Mouse (Mus musculus) heart, embryonic 12.5 days (tissue): Measurements from ENCODE around the gene Fxyd2. TPM values are rescaled to one million over a fixed set of nuclear protein-coding genes. Genes with fewer than 3 reads are reported as not detected.

Experiments
- ATAC-seq: fragments of 200-750 bp; cut with Nextera tagmentation; 2 replicates; pipeline ENCODE4 v1.8.0; 2017; ENCODE audit warnings: moderate TSS enrichment, moderate library complexity; ENCODE audit not compliant: insufficient number of reproducible peaks, low FRiP score
- H3K27ac ChIP-seq: fragments of 300-500 bp; sonication (generic); 2 replicates; pipeline ENCODE4 v1.5.1; 2016; ENCODE audit warnings: mild to moderate bottlenecking, moderate library complexity; ENCODE audit not compliant: poor library complexity, severe bottlenecking
- H3K27me3 ChIP-seq: fragments of 300-500 bp; sonication (generic); replicated peaks from 2 replicates; pipeline ENCODE4 v1.6.1; 2016; ENCODE audit warnings: mild to moderate bottlenecking, moderate library complexity
- H3K36me3 ChIP-seq: fragments of 300-500 bp; sonication (generic); 2 replicates; pipeline ENCODE4 v1.6.1; 2016; ENCODE audit warnings: mild to moderate bottlenecking, moderate library complexity
- H3K4me1 ChIP-seq: fragments of 300-500 bp; sonication (generic); replicated peaks from 2 replicates; pipeline ENCODE4 v1.6.1; 2016; ENCODE audit warnings: mild to moderate bottlenecking
- H3K4me2 ChIP-seq: fragments of 300-500 bp; sonication (generic); 2 replicates; pipeline ENCODE4 v1.6.1; 2016; ENCODE audit warnings: mild to moderate bottlenecking, moderate library complexity
- H3K4me3 ChIP-seq: fragments of 300-500 bp; sonication (generic); 2 replicates; pipeline ENCODE4 v1.5.1; 2016; ENCODE audit warnings: mild to moderate bottlenecking
- H3K9ac ChIP-seq: fragments of 300-500 bp; sonication (generic); 2 replicates; pipeline ENCODE4 v1.6.1; 2016; ENCODE audit warnings: mild to moderate bottlenecking, moderate library complexity
- H3K9me3 ChIP-seq: fragments of 300-500 bp; sonication (generic); replicated peaks from 2 replicates; pipeline ENCODE4 v1.6.1; 2016; ENCODE audit warnings: mild to moderate bottlenecking, moderate library complexity
- WGBS: fragments of 180-500 bp; shearing (Covaris S2); methylation state at CpG from one replicate; pipeline ENCODE4 v1.1.7; 2016; 5-methylcytosine and 5-hydroxymethylcytosine counted together
- polyA plus RNA-seq: library from polyadenylated mRNA; unstranded; fragments of >200 nt; fragmentation: Nextera tagmentation; extraction: Ambion mirVana; gene quantifications from 2 replicates; pipeline ENCODE4 v1.2.1, GENCODE M21; 2016

Fxyd2 gene
- polyA plus RNA-seq, result 1.4 and 2.2 TPM in 2 replicates

GRCm38 (mm10) chr9:45399434-45399833 is at the start of gene Fxyd2:
Gene Fxyd2 (plus strand): TSS chr9:45399669.
- 68% methylated on average over 4 of the region's 4 CpGs for WGBS

DNA sequence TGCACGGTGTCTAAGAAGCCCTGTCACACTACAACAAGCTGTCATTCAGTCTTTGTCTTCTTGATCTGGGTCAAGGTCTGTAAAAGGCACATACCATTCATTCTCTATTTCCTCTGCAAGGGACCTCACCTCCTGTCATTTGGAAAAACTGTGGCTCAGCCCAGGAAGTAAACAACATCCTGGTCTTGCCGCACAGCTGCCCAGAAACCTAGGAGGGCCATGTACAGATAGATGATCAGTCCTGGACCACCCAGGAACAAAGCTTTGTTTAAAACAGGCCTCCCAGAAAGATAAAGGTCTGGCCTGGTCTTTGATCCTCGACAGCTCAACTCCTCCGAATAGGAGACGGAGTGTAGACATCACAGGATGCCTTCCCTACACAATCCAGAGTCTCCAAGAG is 49.6 kb upstream of the Fxyd2 start:
- 32% methylated on average over 5 of the region's 5 CpGs for WGBS

More at GRCm38 (mm10) chr9:45399434-45399833, at the start of gene Fxyd2:
- H3K4me2 ChIP-seq, result no peak within 1 kb of the TSS
- H3K36me3 ChIP-seq, result no peaks in the 10 kb centered on the region
- ATAC-seq, result no peak
- no peaks in the 10 kb centered on the region for H3K9me3 ChIP-seq
- no peak within 1 kb of the TSS for H3K4me3 ChIP-seq
- no peak within 1 kb of the TSS for H3K9ac ChIP-seq
- no peaks in the 10 kb centered on the region for H3K4me1 ChIP-seq
- H3K27me3 ChIP-seq, result peaks cover 48% of the 10 kb centered on the region
- no peak within 1 kb of the TSS for H3K27ac ChIP-seq

GRCm38 (mm10) chr9:45355192-45355591 is 44.3 kb upstream of the Fxyd2 start:
- H3K27me3 ChIP-seq, result no peaks in the 10 kb centered on the region
- no peaks in the 10 kb centered on the region for H3K4me1 ChIP-seq
- no peak overlapping the region for H3K4me2 ChIP-seq
- H3K27ac ChIP-seq, result no peak overlapping the region
- H3K36me3 ChIP-seq, result no peaks in the 10 kb centered on the region
- no peak for ATAC-seq
- 75% methylated on average over 2 of the region's 2 CpGs for WGBS
- no peak overlapping the region for H3K4me3 ChIP-seq
- H3K9ac ChIP-seq, result no peak overlapping the region
- H3K9me3 ChIP-seq, result no peaks in the 10 kb centered on the region

More for the DNA sequence above, 49.6 kb upstream of the Fxyd2 start:
- Histone ChIP-seq H3K4me1 (no peaks in the 10 kb centered on the region), H3K9ac (no peak overlapping the region), H3K9me3 (no peaks in the 10 kb centered on the region), H3K27me3 (no peaks in the 10 kb centered on the region), H3K4me3 (no peak overlapping the region), H3K4me2 (no peak overlapping the region), H3K36me3 (no peaks in the 10 kb centered on the region), H3K27ac (no peak overlapping the region)
- ATAC-seq, result no peak

- Histone ChIP-seq H3K27me3 (no peaks in the 10 kb centered on the region), H3K4me2 (no peak overlapping the region), H3K4me1 (peaks cover 6% of the 10 kb centered on the region), H3K4me3 (no peak overlapping the region), H3K36me3 (no peaks in the 10 kb centered on the region), H3K9ac (no peak overlapping the region), H3K27ac (no peak overlapping the region), H3K9me3 (no peaks in the 10 kb centered on the region)
- no peak for ATAC-seq
- 59% methylated on average over 7 of the region's 7 CpGs for WGBS
These were observed 41.1 kb upstream of the Fxyd2 start for GRCm38 (mm10) chr9:45358356-45358755.

DNA sequence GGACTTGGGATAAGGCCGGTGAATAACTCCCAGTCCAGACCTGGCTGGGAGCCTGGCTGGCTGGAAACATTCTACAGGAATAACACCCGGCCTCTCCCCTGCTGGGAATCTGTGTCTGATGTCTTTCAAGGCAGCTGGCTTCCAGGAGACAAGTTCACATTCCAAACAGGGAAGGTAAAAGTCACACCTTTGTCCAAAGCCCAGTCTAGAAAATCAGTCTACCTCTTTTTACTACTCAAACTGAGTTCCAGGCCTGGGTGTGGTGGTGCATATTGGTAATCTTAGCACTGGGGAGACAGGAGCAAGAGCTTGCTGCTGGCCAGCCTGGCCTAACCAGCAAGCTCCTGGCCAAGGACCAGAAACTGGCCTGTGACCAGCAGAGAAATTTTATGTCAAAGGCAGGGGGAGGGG is 37.4 kb upstream of the Fxyd2 start:
- Histone ChIP-seq H3K9me3 (no peaks in the 10 kb centered on the region), H3K4me2 (no peak overlapping the region), H3K27ac (0 out of 2 replicates have a peak overlapping the region, but pooled peaks have one; percentile 30), H3K36me3 (no peaks in the 10 kb centered on the region), H3K9ac (no peak overlapping the region), H3K27me3 (no peaks in the 10 kb centered on the region), H3K4me1 (peaks cover 6% of the 10 kb centered on the region), H3K4me3 (no peak overlapping the region)
- 10% methylated on average over 2 of the region's 2 CpGs for WGBS
- ATAC-seq, result 0 out of 2 replicates have a peak, but pooled peaks have one; percentile 33

GRCm38 (mm10) chr9:45363639-45364214 is 35.7 kb upstream of the Fxyd2 start:
- no peak for ATAC-seq
- H3K9ac ChIP-seq, result no peak overlapping the region
- 65% methylated on average over 7 of the region's 7 CpGs for whole genome bisulfite sequencing
- H3K4me1 ChIP-seq, result peaks cover 17% of the 10 kb centered on the region
- no peaks in the 10 kb centered on the region for H3K36me3 ChIP-seq
- no peaks in the 10 kb centered on the region for H3K9me3 ChIP-seq
- no peak overlapping the region for H3K4me2 ChIP-seq
- H3K27ac ChIP-seq, result no peak overlapping the region
- no peak overlapping the region for H3K4me3 ChIP-seq
- H3K27me3 ChIP-seq, result no peaks in the 10 kb centered on the region

- Histone ChIP-seq H3K9ac (no peak overlapping the region), H3K36me3 (no peaks in the 10 kb centered on the region), H3K4me2 (no peak overlapping the region), H3K4me3 (no peak overlapping the region), H3K27me3 (0 out of 2 replicates have a peak, but pooled peaks cover 13% of the 10 kb centered on the region), H3K27ac (no peak overlapping the region), H3K9me3 (no peaks in the 10 kb centered on the region), H3K4me1 (peaks cover 23% of the 10 kb centered on the region)
- no peak for ATAC-seq
- WGBS, result 45% methylated on average over 8 of the region's 8 CpGs
These were observed 31.8 kb upstream of the Fxyd2 start for GRCm38 (mm10) chr9:45367716-45368115.

DNA sequence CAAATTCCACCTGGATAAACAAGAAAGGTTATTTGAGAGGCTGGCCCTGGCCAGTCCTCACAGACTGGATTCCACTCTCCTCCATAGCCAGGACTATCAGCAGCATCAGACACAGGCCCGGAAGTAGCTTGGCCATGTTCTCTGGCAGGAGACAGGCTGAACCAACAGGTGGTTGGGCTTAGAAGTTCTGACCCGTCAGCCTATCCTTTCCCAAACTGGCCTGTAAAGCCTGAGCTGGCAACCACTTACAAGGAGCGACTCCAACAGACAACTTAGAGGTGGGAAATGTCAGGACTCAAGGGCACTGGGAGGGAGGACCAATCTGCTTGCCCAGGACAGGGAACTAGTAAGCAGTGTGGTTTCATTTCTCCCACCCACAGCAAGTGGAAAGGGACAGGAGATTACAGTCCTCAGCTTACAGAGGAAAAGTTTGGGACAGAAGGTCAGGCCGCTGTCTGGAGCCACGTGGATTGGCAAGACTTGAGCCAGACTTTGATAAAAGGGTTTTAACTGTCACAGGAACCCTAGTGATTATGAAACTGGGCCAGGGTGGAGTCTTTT is 31.0 kb upstream of the Fxyd2 start:
- no peaks in the 10 kb centered on the region for H3K36me3 ChIP-seq
- no peak overlapping the region for H3K4me2 ChIP-seq
- H3K4me3 ChIP-seq, result no peak overlapping the region
- H3K27ac ChIP-seq, result no peak overlapping the region
- WGBS, result 22% methylated on average over 5 of the region's 5 CpGs
- no peaks in the 10 kb centered on the region for H3K9me3 ChIP-seq
- ATAC-seq, result peak; percentile 33; the same call in 1 of the 2 replicates
- no peak overlapping the region for H3K9ac ChIP-seq
- 0 out of 2 replicates have a peak, but pooled peaks cover 13% of the 10 kb centered on the region for H3K27me3 ChIP-seq
- H3K4me1 ChIP-seq, result peaks cover 23% of the 10 kb centered on the region

GRCm38 (mm10) chr9:45370117-45370561 is 29.3 kb upstream of the Fxyd2 start, which contains the start of gene Fxyd6:
Gene Fxyd6 (plus strand): TSS chr9:45370185.
- H3K4me3 ChIP-seq, result peak within 1 kb of the TSS; percentile 54
- no peak within 1 kb of the TSS for H3K27ac ChIP-seq
- peak within 1 kb of the TSS; percentile 72 for H3K9ac ChIP-seq
- ATAC-seq, result peak; percentile 63; the same call in 1 of the 2 replicates
- H3K4me2 ChIP-seq, result peak within 1 kb of the TSS; percentile 92
- WGBS, result under 1% methylated on average over 28 of the region's 28 CpGs
- H3K4me1 ChIP-seq, result peaks cover 23% of the 10 kb centered on the region
- no peaks in the 10 kb centered on the region for H3K9me3 ChIP-seq
- H3K27me3 ChIP-seq, result 0 out of 2 replicates have a peak, but pooled peaks cover 13% of the 10 kb centered on the region
- no peaks in the 10 kb centered on the region for H3K36me3 ChIP-seq

- Histone ChIP-seq H3K4me2 (peak overlapping the region; percentile 92), H3K36me3 (no peaks in the 10 kb centered on the region), H3K27ac (no peak overlapping the region), H3K4me1 (peaks cover 23% of the 10 kb centered on the region), H3K27me3 (0 out of 2 replicates have a peak, but pooled peaks cover 13% of the 10 kb centered on the region), H3K4me3 (peak overlapping the region; percentile 54), H3K9ac (peak overlapping the region; percentile 72), H3K9me3 (no peaks in the 10 kb centered on the region)
- ATAC-seq, result no peak
- 9% methylated on average over 25 of the region's 25 CpGs for WGBS
These were observed 28.7 kb upstream of the Fxyd2 start for GRCm38 (mm10) chr9:45370616-45371336.

- peak overlapping the region; percentile 92 for H3K4me2 ChIP-seq
- WGBS, result 54% methylated on average over 2 of the region's 2 CpGs
- no peaks in the 10 kb centered on the region for H3K9me3 ChIP-seq
- H3K4me1 ChIP-seq, result peaks cover 27% of the 10 kb centered on the region
- peak overlapping the region; percentile 54 for H3K4me3 ChIP-seq
- 0 out of 2 replicates have a peak, but pooled peaks cover 13% of the 10 kb centered on the region for H3K27me3 ChIP-seq
- H3K27ac ChIP-seq, result no peak overlapping the region
- peak overlapping the region; percentile 72; the same call in 1 of the 2 replicates for H3K9ac ChIP-seq
- ATAC-seq, result no peak
- no peaks in the 10 kb centered on the region for H3K36me3 ChIP-seq
These were observed 28.1 kb upstream of the Fxyd2 start for GRCm38 (mm10) chr9:45371337-45371707.
